Mouse (Mus musculus): ENCODE data around the gene Gja5. TPM values are rescaled to one million over a fixed set of nuclear protein-coding genes. Genes with fewer than 3 reads are reported as not detected.

Gene Gja5
- polyA plus RNA-seq, 2 experiments = 10.3 to 25.7 TPM

DNA sequence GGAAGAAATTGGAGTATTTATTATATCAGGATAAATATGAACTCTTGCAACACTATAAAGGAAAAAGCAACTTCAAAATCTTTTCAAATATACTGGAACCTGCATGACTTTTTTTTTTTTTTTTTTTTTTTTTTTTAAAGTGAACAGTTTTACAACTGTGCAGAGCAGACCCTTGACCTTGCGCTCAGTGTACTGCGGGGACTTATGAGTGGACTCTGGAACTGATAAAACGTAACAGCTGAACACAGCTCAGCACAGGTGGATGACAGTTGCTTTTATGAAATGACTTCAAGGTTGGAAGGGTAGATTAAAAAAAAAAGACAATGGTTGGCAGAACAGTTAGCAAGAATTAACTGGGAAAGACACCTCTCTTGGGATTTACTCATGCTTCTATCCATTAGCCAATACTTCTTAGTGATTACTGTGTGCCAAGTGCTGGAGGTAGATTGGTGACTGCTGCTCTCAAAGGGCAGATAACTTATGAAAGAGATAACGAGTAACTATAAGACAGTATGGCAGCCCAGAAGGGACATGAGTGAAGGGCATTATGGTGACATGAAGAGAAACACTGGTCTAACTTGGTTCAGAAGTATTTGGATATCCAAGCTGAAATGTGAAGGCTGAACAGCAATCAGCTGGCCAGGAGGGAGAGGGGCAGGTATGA lies 2.0 kb upstream of the Gja5 start:
- no peaks in the 10 kb centered on the region for H3K9me3 ChIP-seq (ENCODE audit: control insufficient read depth, low read length)
- peaks cover 6% of the 10 kb centered on the region for H3K36me3 ChIP-seq (ENCODE audit: control insufficient read depth, insufficient read depth, low read length)
- H3K9ac ChIP-seq (ENCODE audit: low read depth, low read length, severe bottlenecking) = no peak overlapping the region
- DNase-seq (ENCODE audit: low spot score) (no peak), ATAC-seq (ENCODE audit: low FRiP score, low read depth) (no peak)
- 82% methylated on average over 4 of the region's 4 CpGs for WGBS
- peaks cover 4% of the 10 kb centered on the region for H3K4me1 ChIP-seq (ENCODE audit: control insufficient read depth, insufficient read depth, low read length)
- H3K4me3 ChIP-seq (replicated peaks; ENCODE audit: low read length) = no peak overlapping the region
- TF ChIP-seq POLR2A (IDR thresholded peaks at IDR 0.05; ENCODE audit: borderline replicate concordance, extremely low read depth, insufficient read depth, insufficient read length) = no peak
- no peak overlapping the region for H3K4me2 ChIP-seq (replicated peaks; ENCODE audit: low read depth, low read length, severe bottlenecking)
- H3K27ac ChIP-seq (replicated peaks; ENCODE audit: low read depth, low read length) = no peak overlapping the region
- H3K27me3 ChIP-seq (ENCODE audit: control insufficient read depth, insufficient read depth, low read length) = no peaks in the 10 kb centered on the region

DNA sequence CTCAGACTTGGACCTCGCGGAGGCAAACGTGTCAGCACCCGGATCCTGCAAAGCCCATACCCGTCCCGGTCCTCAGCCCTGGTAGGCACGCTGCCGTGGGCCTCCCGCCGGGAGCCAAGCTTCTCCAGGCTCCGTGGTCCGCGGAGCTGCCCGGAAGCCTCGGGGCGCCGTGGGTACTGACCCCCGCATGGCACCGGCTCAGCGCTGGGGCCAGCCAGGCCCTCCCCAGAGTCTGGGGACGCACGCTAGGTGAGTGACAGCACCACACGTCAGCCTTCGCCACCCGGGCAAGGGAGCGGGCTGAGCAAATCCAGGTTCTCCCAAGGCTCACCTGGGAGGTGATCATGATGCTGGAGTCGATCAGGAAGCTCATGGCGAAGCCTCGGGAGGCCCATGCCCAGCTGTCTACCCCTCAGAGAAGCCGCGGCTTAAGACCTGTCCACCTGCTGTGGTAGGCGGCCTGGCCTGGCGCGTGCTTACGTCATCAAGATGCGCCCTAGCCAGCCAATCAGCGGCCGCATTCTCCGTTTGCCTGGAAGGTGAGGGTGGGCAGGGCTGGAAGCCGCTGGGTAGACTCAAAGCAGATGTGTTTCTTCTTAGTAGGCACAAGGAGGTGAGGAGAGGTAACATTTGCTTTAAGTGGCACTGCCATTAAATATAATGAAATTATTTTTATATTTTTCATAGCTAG lies 503 bp downstream of the Gja5 start, which contains the start of gene Gpr89:
Gpr89 (minus strand) TSS at position 496 of the 691 bp plus-strand sequence.
- Histone ChIP-seq H3K4me3 (replicated peaks; ENCODE audit: low read length) (peak within 1 kb of the TSS; percentile 94), H3K27me3 (ENCODE audit: control insufficient read depth, insufficient read depth, low read length) (no peaks in the 10 kb centered on the region), H3K27ac (replicated peaks; ENCODE audit: low read depth, low read length) (no peak within 1 kb of the TSS), H3K36me3 (ENCODE audit: control insufficient read depth, insufficient read depth, low read length) (no peaks in the 10 kb centered on the region), H3K9ac (ENCODE audit: low read depth, low read length, severe bottlenecking) (peak within 1 kb of the TSS; percentile 86), H3K4me2 (replicated peaks; ENCODE audit: low read depth, low read length, severe bottlenecking) (peak within 1 kb of the TSS; percentile 86), H3K4me1 (ENCODE audit: control insufficient read depth, insufficient read depth, low read length) (peaks cover 4% of the 10 kb centered on the region), H3K9me3 (ENCODE audit: control insufficient read depth, low read length) (no peaks in the 10 kb centered on the region)
- peak; percentile 93 for DNase-seq (ENCODE audit: low spot score)
- WGBS = under 1% methylated on average over 35 of the region's 40 CpGs
- peak; percentile 55; the same call in 1 of the 2 replicates for TF ChIP-seq POLR2A (IDR thresholded peaks at IDR 0.05; ENCODE audit: borderline replicate concordance, extremely low read depth, insufficient read depth, insufficient read length)
- ATAC-seq (ENCODE audit: low FRiP score, low read depth) = peak; percentile 95

DNA sequence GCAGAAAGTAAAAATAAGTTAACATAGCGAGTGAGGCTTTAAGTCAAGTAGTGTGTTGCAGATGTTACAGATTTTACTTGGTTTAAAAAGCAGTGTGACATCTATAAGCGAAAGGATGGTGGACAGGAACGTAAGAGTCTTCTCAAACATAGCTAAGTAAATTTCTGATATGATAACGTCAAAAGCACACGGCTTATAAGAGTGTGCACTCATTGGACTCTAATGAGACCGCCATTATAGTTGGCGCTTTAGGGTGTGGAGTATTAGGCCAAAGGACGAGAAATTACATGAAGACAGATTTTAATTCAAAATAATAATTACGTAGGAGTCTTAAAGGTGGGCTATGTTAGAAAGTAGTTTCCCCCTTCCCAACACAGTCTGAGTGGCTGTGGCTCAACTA lies 1.1 kb downstream of the Gja5 start:
- H3K9me3 ChIP-seq (ENCODE audit: control insufficient read depth, low read length) = no peaks in the 10 kb centered on the region
- DNase-seq (ENCODE audit: low spot score) (no peak), ATAC-seq (ENCODE audit: low FRiP score, low read depth) (no peak)
- TF ChIP-seq POLR2A (IDR thresholded peaks at IDR 0.05; ENCODE audit: borderline replicate concordance, extremely low read depth, insufficient read depth, insufficient read length) = no peak
- H3K27ac ChIP-seq (replicated peaks; ENCODE audit: low read depth, low read length) = no peak overlapping the region
- H3K9ac ChIP-seq (ENCODE audit: low read depth, low read length, severe bottlenecking) = peak overlapping the region; percentile 86
- no peaks in the 10 kb centered on the region for H3K36me3 ChIP-seq (ENCODE audit: control insufficient read depth, insufficient read depth, low read length)
- peaks cover 4% of the 10 kb centered on the region for H3K4me1 ChIP-seq (ENCODE audit: control insufficient read depth, insufficient read depth, low read length)
- peak overlapping the region; percentile 86 for H3K4me2 ChIP-seq (replicated peaks; ENCODE audit: low read depth, low read length, severe bottlenecking)
- WGBS = 43% methylated on average over 9 of the region's 9 CpGs
- H3K27me3 ChIP-seq (ENCODE audit: control insufficient read depth, insufficient read depth, low read length) = no peaks in the 10 kb centered on the region
- H3K4me3 ChIP-seq (replicated peaks; ENCODE audit: low read length) = peak overlapping the region; percentile 94

DNA sequence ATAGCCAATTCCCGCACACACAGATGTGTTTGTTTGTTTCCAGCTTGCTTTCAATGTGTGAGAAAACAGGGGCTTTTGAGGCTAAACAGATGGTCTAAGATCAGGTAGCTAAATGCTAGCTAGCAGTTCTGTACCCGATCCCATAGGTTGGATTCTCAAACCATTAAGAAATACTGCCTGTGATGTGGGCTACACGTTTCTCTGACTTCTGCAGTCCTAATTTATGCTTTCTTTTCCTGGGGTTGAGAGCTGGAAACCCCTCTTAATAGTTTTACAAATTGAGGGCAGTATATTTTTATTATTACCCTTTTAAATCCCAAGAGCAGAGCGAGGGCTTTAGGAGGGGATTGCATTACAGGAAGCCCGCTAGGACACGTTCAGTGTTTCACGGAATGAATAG lies 16.5 kb downstream of the Gja5 start:
- WGBS = 12% methylated on average over 7 of the region's 7 CpGs

DNA sequence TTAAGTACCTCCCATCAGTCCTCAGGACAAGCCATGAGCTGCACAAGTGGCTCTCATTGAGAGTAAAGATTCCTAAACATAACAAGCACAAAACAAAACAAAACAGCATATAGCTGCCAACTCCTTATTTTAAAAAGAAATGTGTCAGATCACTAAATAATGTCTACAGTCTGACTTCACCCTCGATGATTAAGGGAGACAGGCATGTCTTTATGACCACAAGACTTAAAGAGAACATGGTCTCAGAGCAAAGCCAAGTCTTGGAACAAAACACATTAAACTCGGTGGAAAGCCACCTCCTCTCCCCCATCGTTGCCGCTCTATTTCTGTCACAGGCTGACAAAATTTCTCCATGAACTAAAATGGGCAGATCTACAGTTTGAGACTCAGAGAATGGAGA lies 20.1 kb downstream of the Gja5 start:
- WGBS = 79% methylated on average over 4 of the region's 4 CpGs
- ATAC-seq (ENCODE audit: low FRiP score, low read depth) (no peak), DNase-seq (ENCODE audit: low spot score) (no peak)
- H3K36me3 ChIP-seq (ENCODE audit: control insufficient read depth, insufficient read depth, low read length) = no peaks in the 10 kb centered on the region
- no peak overlapping the region for H3K4me3 ChIP-seq (replicated peaks; ENCODE audit: low read length)
- TF ChIP-seq POLR2A (IDR thresholded peaks at IDR 0.05; ENCODE audit: borderline replicate concordance, extremely low read depth, insufficient read depth, insufficient read length) = no peak
- H3K27ac ChIP-seq (replicated peaks; ENCODE audit: low read depth, low read length) = no peak overlapping the region
- 0 out of 2 replicates have a peak, but pooled peaks cover 5% of the 10 kb centered on the region for H3K27me3 ChIP-seq (ENCODE audit: control insufficient read depth, insufficient read depth, low read length)
- H3K9ac ChIP-seq (ENCODE audit: low read depth, low read length, severe bottlenecking) = no peak overlapping the region
- H3K4me2 ChIP-seq (replicated peaks; ENCODE audit: low read depth, low read length, severe bottlenecking) = no peak overlapping the region
- no peaks in the 10 kb centered on the region for H3K9me3 ChIP-seq (ENCODE audit: control insufficient read depth, low read length)
- H3K4me1 ChIP-seq (ENCODE audit: control insufficient read depth, insufficient read depth, low read length) = peaks cover 9% of the 10 kb centered on the region; the same call in 1 of the 2 replicates

More for the DNA sequence above, 16.5 kb downstream of the Gja5 start:
- TF ChIP-seq POLR2A (IDR thresholded peaks at IDR 0.05; ENCODE audit: borderline replicate concordance, extremely low read depth, insufficient read depth, insufficient read length) = no peak
- Histone ChIP-seq H3K27me3 (ENCODE audit: control insufficient read depth, insufficient read depth, low read length) (peaks cover 20% of the 10 kb centered on the region; the same call in 1 of the 2 replicates), H3K9me3 (ENCODE audit: control insufficient read depth, low read length) (no peaks in the 10 kb centered on the region), H3K36me3 (ENCODE audit: control insufficient read depth, insufficient read depth, low read length) (no peaks in the 10 kb centered on the region), H3K4me1 (ENCODE audit: control insufficient read depth, insufficient read depth, low read length) (peaks cover 9% of the 10 kb centered on the region; the same call in 1 of the 2 replicates), H3K9ac (ENCODE audit: low read depth, low read length, severe bottlenecking) (no peak overlapping the region), H3K4me2 (replicated peaks; ENCODE audit: low read depth, low read length, severe bottlenecking) (no peak overlapping the region), H3K27ac (replicated peaks; ENCODE audit: low read depth, low read length) (no peak overlapping the region), H3K4me3 (replicated peaks; ENCODE audit: low read length) (no peak overlapping the region)
- no peak for ATAC-seq (ENCODE audit: low FRiP score, low read depth)
- DNase-seq (ENCODE audit: low spot score) = peak; percentile 12
